Mouse (Mus musculus): ENCODE results near the gene Cyp1a1.

Cyp1a1 gene

GRCm38 (mm10) chr9:57747067-57747466 is 59.3 kb downstream of the Cyp1a1 start:
- DNase-seq (ENCODE audit: low read depth, low spot score): no peak
- H3K36me3 ChIP-seq (ENCODE audit: control insufficient read depth, insufficient read depth, low read length, poor library complexity, severe bottlenecking): peaks cover 12% of the 10 kb centered on the region
- H3K27me3 ChIP-seq (ENCODE audit: control insufficient read depth, insufficient read depth, low read length, poor library complexity, severe bottlenecking): no peaks in the 10 kb centered on the region

GRCm38 (mm10) chr9:57748137-57748536 is 60.4 kb downstream of the Cyp1a1 start:
- Histone ChIP-seq H3K27me3 (ENCODE audit: control insufficient read depth, insufficient read depth, low read length, poor library complexity, severe bottlenecking) (no peaks in the 10 kb centered on the region), H3K36me3 (ENCODE audit: control insufficient read depth, insufficient read depth, low read length, poor library complexity, severe bottlenecking) (peaks cover 18% of the 10 kb centered on the region)
- DNase-seq (ENCODE audit: low read depth, low spot score): no peak

GRCm38 (mm10) chr9:57748831-57749230 is 61.1 kb downstream of the Cyp1a1 start:
- DNase-seq (ENCODE audit: low read depth, low spot score): no peak
- Histone ChIP-seq H3K27me3 (ENCODE audit: control insufficient read depth, insufficient read depth, low read length, poor library complexity, severe bottlenecking) (no peaks in the 10 kb centered on the region), H3K36me3 (ENCODE audit: control insufficient read depth, insufficient read depth, low read length, poor library complexity, severe bottlenecking) (peaks cover 20% of the 10 kb centered on the region)

- no peaks in the 10 kb centered on the region for H3K27me3 ChIP-seq (ENCODE audit: control insufficient read depth, insufficient read depth, low read length, poor library complexity, severe bottlenecking)
- no peak for DNase-seq (ENCODE audit: low read depth, low spot score)
- H3K36me3 ChIP-seq (ENCODE audit: control insufficient read depth, insufficient read depth, low read length, poor library complexity, severe bottlenecking): peaks cover 29% of the 10 kb centered on the region
Observed at GRCm38 (mm10) chr9:57750901-57751300, 63.2 kb downstream of the Cyp1a1 start.
